Mouse (Mus musculus): Measurements from ENCODE around the gene Fhl3. TPM values are rescaled to one million over a fixed set of nuclear protein-coding genes. Genes with fewer than 3 reads are reported as not detected.
A peak's percentile ranks its signal among the peaks of the same experiment; 100 is the strongest.

Fhl3 gene
- polyA plus RNA-seq, 1 experiment from 2014 or later = 6.7 TPM

- Histone ChIP-seq H3K27me3 (replicated peaks) (peaks cover 98% of the 10 kb centered on the region), H3K4me1 (peaks cover 3% of the 10 kb centered on the region; the same call in 1 of the 2 replicates), H3K9me3 (no peaks in the 10 kb centered on the region), H3K27ac (replicated peaks) (no peak overlapping the region), H3K9ac (no peak overlapping the region), H3K36me3 (no peaks in the 10 kb centered on the region), H3K4me2 (no peak overlapping the region), H3K4me3 (no peak overlapping the region)
- WGBS = 63% methylated on average over 15 of the region's 15 CpGs
- ATAC-seq (ENCODE audit: extremely low read depth, insufficient number of reproducible peaks, low FRiP score, low TSS enrichment) = no peak
Observed at GRCm38 (mm10) chr4:124664604-124665003, 35.9 kb upstream of the Fhl3 start.

- 44% methylated on average over 14 of the region's 14 CpGs for WGBS
- H3K4me1 ChIP-seq = peaks cover 14% of the 10 kb centered on the region
- no peak overlapping the region for H3K4me3 ChIP-seq
- ATAC-seq (ENCODE audit: extremely low read depth, insufficient number of reproducible peaks, low FRiP score, low TSS enrichment) = no peak
- H3K27ac ChIP-seq (replicated peaks) = no peak overlapping the region
- peaks cover 95% of the 10 kb centered on the region for H3K27me3 ChIP-seq (replicated peaks)
- H3K36me3 ChIP-seq = no peaks in the 10 kb centered on the region
- no peak overlapping the region for H3K4me2 ChIP-seq
- no peaks in the 10 kb centered on the region for H3K9me3 ChIP-seq
- H3K9ac ChIP-seq = no peak overlapping the region
Observed at GRCm38 (mm10) chr4:124667476-124668033, 32.9 kb upstream of the Fhl3 start.

GRCm38 (mm10) chr4:124668078-124668477 lies 32.4 kb upstream of the Fhl3 start:
- H3K27me3 ChIP-seq (replicated peaks) = peaks cover 95% of the 10 kb centered on the region
- no peak for ATAC-seq (ENCODE audit: extremely low read depth, insufficient number of reproducible peaks, low FRiP score, low TSS enrichment)
- WGBS = 18% methylated on average over 8 of the region's 8 CpGs

GRCm38 (mm10) chr4:124670232-124670631 lies 30.3 kb upstream of the Fhl3 start:
- Histone ChIP-seq H3K4me2 (no peak overlapping the region), H3K4me1 (peaks cover 20% of the 10 kb centered on the region), H3K36me3 (no peaks in the 10 kb centered on the region), H3K27me3 (replicated peaks) (peaks cover 90% of the 10 kb centered on the region), H3K4me3 (no peak overlapping the region), H3K9ac (no peak overlapping the region), H3K9me3 (no peaks in the 10 kb centered on the region), H3K27ac (replicated peaks) (no peak overlapping the region)
- WGBS = 69% methylated on average over 8 of the region's 8 CpGs
- ATAC-seq (ENCODE audit: extremely low read depth, insufficient number of reproducible peaks, low FRiP score, low TSS enrichment) = no peak

More at GRCm38 (mm10) chr4:124668078-124668477, 32.4 kb upstream of the Fhl3 start:
- Histone ChIP-seq H3K36me3 (no peaks in the 10 kb centered on the region), H3K9me3 (no peaks in the 10 kb centered on the region), H3K4me3 (no peak overlapping the region), H3K9ac (no peak overlapping the region), H3K4me1 (peaks cover 19% of the 10 kb centered on the region), H3K4me2 (no peak overlapping the region), H3K27ac (replicated peaks) (no peak overlapping the region)

GRCm38 (mm10) chr4:124671583-124671982 lies 28.9 kb upstream of the Fhl3 start:
- 19% methylated on average over 7 of the region's 7 CpGs for WGBS
- Histone ChIP-seq H3K9me3 (no peaks in the 10 kb centered on the region), H3K9ac (peak overlapping the region; percentile 67; the same call in 1 of the 2 replicates), H3K27ac (replicated peaks) (no peak overlapping the region), H3K4me1 (peaks cover 20% of the 10 kb centered on the region), H3K4me3 (no peak overlapping the region), H3K27me3 (replicated peaks) (peaks cover 77% of the 10 kb centered on the region), H3K36me3 (peaks cover 5% of the 10 kb centered on the region; the same call in 1 of the 2 replicates), H3K4me2 (peak overlapping the region; percentile 71; the same call in 1 of the 2 replicates)
- ATAC-seq (ENCODE audit: extremely low read depth, insufficient number of reproducible peaks, low FRiP score, low TSS enrichment) = no peak

GRCm38 (mm10) chr4:124672347-124673320 lies 27.9 kb upstream of the Fhl3 start:
- WGBS = 5% methylated on average over 29 of the region's 31 CpGs
- H3K27ac ChIP-seq (replicated peaks) = no peak overlapping the region
- H3K27me3 ChIP-seq (replicated peaks) = peaks cover 66% of the 10 kb centered on the region
- no peaks in the 10 kb centered on the region for H3K9me3 ChIP-seq
- H3K4me1 ChIP-seq = peaks cover 20% of the 10 kb centered on the region
- peak overlapping the region; percentile 40 for H3K4me3 ChIP-seq
- peaks cover 15% of the 10 kb centered on the region for H3K36me3 ChIP-seq
- H3K4me2 ChIP-seq = peak overlapping the region; percentile 71
- no peak for ATAC-seq (ENCODE audit: extremely low read depth, insufficient number of reproducible peaks, low FRiP score, low TSS enrichment)
- peak overlapping the region; percentile 67 for H3K9ac ChIP-seq

- peaks cover 48% of the 10 kb centered on the region for H3K27me3 ChIP-seq (replicated peaks)
- H3K4me3 ChIP-seq = no peak overlapping the region
- no peak overlapping the region for H3K4me2 ChIP-seq
- H3K36me3 ChIP-seq = peaks cover 33% of the 10 kb centered on the region
- H3K9me3 ChIP-seq = no peaks in the 10 kb centered on the region
- ATAC-seq (ENCODE audit: extremely low read depth, insufficient number of reproducible peaks, low FRiP score, low TSS enrichment) = no peak
- 73% methylated on average over 17 of the region's 17 CpGs for WGBS
- peaks cover 27% of the 10 kb centered on the region for H3K4me1 ChIP-seq
- H3K9ac ChIP-seq = no peak overlapping the region
- H3K27ac ChIP-seq (replicated peaks) = no peak overlapping the region
Observed at GRCm38 (mm10) chr4:124674334-124675032, 26.0 kb upstream of the Fhl3 start.

GRCm38 (mm10) chr4:124675037-124675436 lies 25.5 kb upstream of the Fhl3 start:
- Histone ChIP-seq H3K4me1 (peaks cover 32% of the 10 kb centered on the region), H3K9ac (no peak overlapping the region), H3K4me3 (no peak overlapping the region), H3K4me2 (no peak overlapping the region), H3K27ac (replicated peaks) (no peak overlapping the region), H3K27me3 (replicated peaks) (peaks cover 47% of the 10 kb centered on the region), H3K36me3 (peaks cover 38% of the 10 kb centered on the region), H3K9me3 (no peaks in the 10 kb centered on the region)
- ATAC-seq (ENCODE audit: extremely low read depth, insufficient number of reproducible peaks, low FRiP score, low TSS enrichment) = no peak
- WGBS = 6% methylated on average over 4 of the region's 4 CpGs

GRCm38 (mm10) chr4:124675958-124676357 lies 24.5 kb upstream of the Fhl3 start:
- Histone ChIP-seq H3K9ac (no peak overlapping the region), H3K9me3 (no peaks in the 10 kb centered on the region), H3K4me1 (peaks cover 32% of the 10 kb centered on the region), H3K4me3 (no peak overlapping the region), H3K4me2 (no peak overlapping the region), H3K36me3 (peaks cover 47% of the 10 kb centered on the region), H3K27ac (replicated peaks) (no peak overlapping the region), H3K27me3 (replicated peaks) (peaks cover 38% of the 10 kb centered on the region)
- 83% methylated on average over 6 of the region's 6 CpGs for WGBS
- ATAC-seq (ENCODE audit: extremely low read depth, insufficient number of reproducible peaks, low FRiP score, low TSS enrichment) = no peak

- H3K36me3 ChIP-seq = peaks cover 92% of the 10 kb centered on the region
Observed at GRCm38 (mm10) chr4:124682270-124682669, 18.2 kb upstream of the Fhl3 start.

GRCm38 (mm10) chr4:124683474-124683873 lies 17.0 kb upstream of the Fhl3 start:
- H3K4me1 ChIP-seq = peaks cover 26% of the 10 kb centered on the region
- H3K9me3 ChIP-seq = no peaks in the 10 kb centered on the region
- no peak for ATAC-seq (ENCODE audit: extremely low read depth, insufficient number of reproducible peaks, low FRiP score, low TSS enrichment)
- 81% methylated on average over 4 of the region's 4 CpGs for WGBS
- peaks cover 91% of the 10 kb centered on the region for H3K36me3 ChIP-seq
- no peak overlapping the region for H3K27ac ChIP-seq (replicated peaks)
- no peaks in the 10 kb centered on the region for H3K27me3 ChIP-seq (replicated peaks)
- H3K9ac ChIP-seq = no peak overlapping the region
- no peak overlapping the region for H3K4me2 ChIP-seq
- H3K4me3 ChIP-seq = no peak overlapping the region

More at GRCm38 (mm10) chr4:124682270-124682669, 18.2 kb upstream of the Fhl3 start:
- Histone ChIP-seq H3K9ac (no peak overlapping the region), H3K27me3 (replicated peaks) (no peaks in the 10 kb centered on the region), H3K4me3 (no peak overlapping the region), H3K4me2 (no peak overlapping the region), H3K4me1 (peaks cover 26% of the 10 kb centered on the region), H3K27ac (replicated peaks) (no peak overlapping the region), H3K9me3 (no peaks in the 10 kb centered on the region)
- ATAC-seq (ENCODE audit: extremely low read depth, insufficient number of reproducible peaks, low FRiP score, low TSS enrichment) = no peak
- 63% methylated on average over 7 of the region's 7 CpGs for WGBS
